Mouse (Mus musculus): ENCODE measurements at regions not wholly inside any gene's neighbourhood (a gene's known extent, or its start where the extent isn't known, plus 50 kb on each side); places are given as distances from the start of the nearest gene placed in this dataset.

GRCm38 (mm10) chr13:115673729-115674128, 572.0 kb upstream of the Itga1 start:
- DNase-seq = no peak

GRCm38 (mm10) chr13:115671685-115672084, 569.9 kb upstream of the Itga1 start:
- DNase-seq = no peak

DNA sequence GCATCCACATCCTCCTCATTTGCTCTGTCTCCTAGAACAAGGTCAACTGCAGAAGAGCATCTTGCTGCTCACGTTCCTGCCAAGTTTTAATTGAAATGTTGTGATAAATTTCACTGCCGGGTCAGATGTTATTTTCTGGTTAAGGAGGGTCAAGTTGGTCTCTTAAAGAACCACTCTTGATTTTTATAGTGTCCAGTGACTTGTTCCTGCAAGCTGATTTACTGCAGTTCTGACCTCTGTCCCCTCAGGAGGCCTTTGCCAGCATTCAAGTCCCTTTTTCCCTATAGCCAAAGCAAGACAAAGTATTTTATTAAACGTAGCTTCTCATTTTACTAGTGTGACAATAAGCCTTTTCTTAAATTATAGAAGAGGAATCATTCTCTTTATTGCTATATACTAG, 567.8 kb upstream of the Itga1 start:
- DNase-seq = no peak

GRCm38 (mm10) chr13:115655134-115655533, 553.4 kb upstream of the Itga1 start:
- no peak for DNase-seq

GRCm38 (mm10) chr13:115652935-115653334, 551.2 kb upstream of the Itga1 start:
- no peak for DNase-seq

GRCm38 (mm10) chr13:115652352-115652751, 550.6 kb upstream of the Itga1 start:
- DNase-seq = no peak

DNA sequence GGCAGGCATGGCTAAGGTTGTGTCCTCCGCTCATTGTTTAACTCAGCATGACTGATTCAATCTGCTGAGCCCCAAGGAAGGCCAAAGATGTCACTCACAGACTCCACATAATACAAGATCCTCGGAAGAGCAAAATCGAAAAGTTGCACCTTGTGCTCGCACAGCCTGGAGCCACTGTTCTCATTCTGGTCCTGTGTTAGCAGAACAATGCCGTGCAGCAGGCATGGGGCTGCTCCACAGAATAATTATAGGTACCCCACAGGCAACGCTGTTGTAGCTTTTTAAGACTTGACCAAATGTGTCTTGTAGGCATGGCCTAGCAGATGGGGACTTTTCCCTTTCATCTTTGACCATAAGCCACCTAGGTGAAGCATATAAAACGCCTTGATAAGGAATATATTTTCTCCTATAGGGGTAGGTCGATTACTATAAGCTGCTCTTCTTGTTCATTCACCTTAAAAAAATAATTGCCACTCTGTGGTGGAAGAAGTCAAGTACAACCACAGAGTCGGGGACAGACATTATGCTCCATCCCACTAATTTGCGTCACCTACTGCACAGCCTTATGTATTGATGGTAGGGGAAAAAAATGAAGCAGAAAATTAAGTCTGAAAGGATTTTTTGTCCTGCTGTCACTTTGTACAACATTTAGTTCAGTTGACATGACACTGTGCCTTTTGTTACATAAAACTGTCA, 529.8 kb upstream of the Itga1 start:
- DNase-seq = no peak

DNA sequence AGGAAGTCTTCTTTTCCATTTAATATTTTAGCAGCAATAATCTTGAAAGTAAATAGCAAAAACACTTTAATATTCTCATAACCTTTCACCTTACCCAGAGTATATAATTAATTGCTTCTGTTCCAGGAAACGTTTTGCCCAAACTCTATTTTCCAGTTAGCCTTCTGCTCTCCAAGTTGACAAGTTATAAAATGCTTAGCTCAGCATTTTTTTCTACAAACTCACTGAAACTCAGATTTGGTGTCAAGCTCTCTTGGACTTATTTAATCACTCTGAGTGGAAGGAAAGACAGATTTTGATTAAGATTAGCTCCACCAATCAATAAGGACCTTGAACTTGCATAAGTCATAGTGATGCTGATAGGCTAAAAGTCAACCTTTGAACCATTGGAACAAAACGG, 528.8 kb upstream of the Itga1 start:
- no peak for DNase-seq

DNA sequence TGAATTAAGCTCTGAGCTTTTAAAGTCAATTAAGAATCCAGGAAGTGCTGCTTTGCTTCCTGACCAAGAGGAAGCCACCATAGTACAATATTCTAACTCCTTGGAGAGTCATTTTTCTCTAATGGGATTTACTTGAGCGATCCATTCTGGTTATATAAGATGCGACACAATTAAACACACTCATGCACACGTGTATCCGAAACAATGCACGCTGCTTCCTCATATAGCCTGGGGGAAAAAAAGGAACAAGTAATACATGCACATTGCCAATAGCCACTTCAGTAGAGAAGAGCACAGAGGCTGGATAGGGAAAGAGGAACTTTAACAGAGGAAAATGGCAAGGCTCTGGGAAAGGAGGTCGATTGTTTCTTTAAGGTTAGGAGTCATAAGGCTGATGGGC, 511.4 kb upstream of the Itga1 start:
- DNase-seq = no peak

DNA sequence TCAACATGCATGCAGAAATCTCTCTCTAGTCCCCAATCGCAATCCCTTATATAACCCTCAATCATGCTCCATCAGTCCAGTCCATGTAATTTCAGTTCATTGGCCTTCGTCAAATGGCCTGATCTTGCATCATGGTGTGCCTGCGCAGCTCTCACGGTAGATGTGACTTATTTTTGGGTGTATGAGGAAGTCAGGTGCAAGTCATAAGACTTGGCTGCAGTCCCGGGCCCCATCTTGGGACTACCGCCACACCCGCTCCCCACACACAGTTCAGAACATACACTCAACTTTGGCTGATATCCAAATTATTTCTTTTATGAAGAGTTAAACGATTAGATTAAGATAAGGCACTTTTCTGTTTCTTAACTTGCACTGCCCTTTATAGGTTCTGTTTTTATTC, 504.7 kb upstream of the Itga1 start:
- DNase-seq = no peak

GRCm38 (mm10) chr13:115595126-115595671, 493.4 kb upstream of the Itga1 start:
- no peak for DNase-seq

DNA sequence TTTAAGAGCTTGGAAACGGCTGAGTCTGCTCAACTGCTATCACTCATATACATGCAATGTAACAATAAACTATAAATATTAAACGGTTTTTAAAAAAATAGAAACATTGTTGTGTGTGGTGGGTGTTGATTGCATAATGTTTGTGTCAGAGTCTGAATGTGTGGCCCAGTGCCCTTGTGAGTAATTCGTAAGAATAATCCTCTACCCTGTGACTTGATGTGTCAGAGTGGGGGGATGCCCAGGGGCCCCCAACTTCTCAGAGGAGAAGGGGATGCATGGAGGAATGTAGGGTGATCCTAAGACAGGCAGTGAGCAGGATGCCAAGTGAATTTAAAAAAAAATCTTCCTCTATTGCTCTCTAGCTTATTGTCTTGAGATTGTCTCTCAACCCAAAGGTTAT, 474.2 kb upstream of the Itga1 start:
- DNase-seq = no peak

DNA sequence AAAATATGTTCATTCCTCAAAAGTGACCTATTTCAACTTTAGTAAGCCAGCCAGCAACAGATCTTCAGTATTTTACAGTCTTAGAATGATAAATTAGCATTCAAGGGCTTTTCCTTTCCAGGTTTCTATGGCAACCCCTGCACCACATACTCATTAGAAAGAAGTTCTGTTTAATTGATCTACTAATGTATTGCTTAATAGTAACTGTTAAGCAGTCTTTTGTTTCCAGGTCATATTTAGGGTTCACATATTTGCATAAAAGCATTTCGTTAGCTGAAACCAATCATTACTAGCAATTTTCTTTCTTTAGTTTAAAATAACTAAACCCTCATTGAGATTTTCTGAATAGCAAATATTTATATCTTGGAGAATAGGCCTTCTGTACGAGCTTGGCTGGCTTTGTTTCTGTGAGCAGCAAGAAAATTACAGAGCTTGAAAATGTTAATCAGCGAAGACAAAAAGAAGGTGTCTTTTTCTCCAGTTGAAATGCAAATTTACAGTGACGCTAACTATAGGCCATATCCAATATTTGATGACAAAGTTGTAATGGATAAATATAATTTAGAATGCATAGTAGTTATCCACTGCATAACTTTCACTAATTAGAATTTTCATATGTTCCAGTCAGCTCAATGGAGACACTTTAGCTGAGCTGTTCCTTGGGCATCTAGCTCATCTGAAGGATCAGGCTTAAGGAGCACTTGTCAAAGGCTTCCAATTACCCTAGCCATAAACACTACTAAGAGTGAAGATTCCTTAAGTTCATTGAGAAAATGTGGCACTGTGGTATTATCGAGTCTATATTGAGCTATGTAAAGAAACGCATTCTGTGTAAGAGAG, 473.5 kb upstream of the Itga1 start:
- DNase-seq = no peak

GRCm38 (mm10) chr13:115541167-115541566, 439.4 kb upstream of the Itga1 start:
- DNase-seq = no peak

DNA sequence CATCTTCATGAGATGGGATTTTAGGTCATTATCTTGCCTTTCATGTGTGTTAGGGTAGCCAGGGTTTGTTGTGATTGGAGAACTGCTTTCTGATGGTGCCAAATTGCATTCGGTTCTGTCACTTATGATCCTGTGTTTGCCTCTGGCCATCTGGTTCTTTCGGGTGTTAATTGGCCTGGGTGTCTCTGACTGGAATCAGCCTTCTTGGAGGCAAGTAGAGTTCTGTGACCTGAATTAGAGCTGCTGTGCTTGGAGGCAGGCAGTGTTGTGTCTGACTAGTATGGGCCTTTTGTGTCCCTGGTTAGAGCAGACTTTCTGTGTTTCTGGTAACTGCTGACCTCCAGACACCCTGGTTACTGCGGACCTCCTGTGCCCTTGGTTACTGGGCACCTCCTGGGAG, 434.1 kb upstream of the Itga1 start:
- no peak for DNase-seq

DNA sequence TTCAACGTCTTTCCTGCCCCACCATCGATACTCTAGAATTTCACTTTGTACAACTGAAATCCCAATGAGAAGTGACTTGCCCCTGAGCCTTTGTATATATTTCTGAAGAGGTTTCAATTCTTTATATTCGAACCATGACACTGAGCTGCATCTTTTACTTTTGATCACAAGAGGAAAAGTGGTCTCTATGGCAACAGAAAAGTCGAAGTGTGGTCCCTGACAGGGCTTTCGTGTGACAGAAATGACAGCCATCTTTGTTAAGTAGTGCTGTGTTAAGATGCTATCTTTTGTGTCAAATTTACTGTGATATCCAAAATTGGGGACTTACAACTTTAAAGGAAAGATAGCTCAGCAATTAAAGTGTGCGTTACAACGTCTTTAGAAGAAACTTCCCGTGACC, 412.1 kb upstream of the Itga1 start:
- DNase-seq = no peak

DNA sequence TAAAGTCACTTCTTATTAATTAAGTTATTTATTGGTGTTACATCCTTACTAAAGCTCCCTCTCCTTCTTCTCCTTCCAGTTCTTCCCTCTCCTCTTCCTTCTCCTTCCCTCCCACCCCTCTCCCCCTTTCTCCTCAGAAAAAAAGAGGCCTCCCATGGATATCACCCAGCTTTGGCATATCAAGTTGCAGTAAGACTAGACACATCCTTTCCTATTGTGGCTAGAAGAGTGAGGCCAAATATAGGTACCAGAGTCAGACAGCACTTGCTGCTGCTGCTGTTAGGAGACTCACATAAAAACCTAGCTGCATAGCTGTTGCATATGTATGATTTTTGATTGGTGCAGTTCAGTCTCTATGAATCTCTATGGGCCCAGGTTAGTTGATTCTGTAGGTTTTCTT, 410.4 kb upstream of the Itga1 start:
- DNase-seq = no peak

GRCm38 (mm10) chr13:115508646-115509045, 406.9 kb upstream of the Itga1 start:
- DNase-seq = no peak

GRCm38 (mm10) chr13:115494399-115494798, 392.6 kb upstream of the Itga1 start:
- DNase-seq = no peak

DNA sequence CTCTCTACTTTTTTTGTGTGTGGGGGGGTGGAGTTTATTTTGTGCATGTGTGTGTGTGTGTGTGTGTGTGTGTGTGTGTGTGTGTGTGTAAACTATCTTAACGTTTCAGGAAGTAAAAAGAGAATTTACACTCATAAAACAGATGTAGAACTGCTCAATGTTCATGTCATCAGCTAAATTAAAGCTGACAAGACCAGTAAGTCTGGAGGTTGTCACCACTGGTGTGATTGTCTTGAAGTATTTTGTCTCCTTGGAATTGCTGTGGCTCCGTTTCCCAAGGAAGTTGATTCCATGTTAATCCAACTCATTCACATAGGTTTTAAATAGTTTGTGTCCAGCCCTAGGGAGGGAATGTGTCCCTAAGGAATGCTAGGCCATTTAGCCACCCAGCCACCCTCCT, 374.1 kb upstream of the Itga1 start:
- DNase-seq = no peak

DNA sequence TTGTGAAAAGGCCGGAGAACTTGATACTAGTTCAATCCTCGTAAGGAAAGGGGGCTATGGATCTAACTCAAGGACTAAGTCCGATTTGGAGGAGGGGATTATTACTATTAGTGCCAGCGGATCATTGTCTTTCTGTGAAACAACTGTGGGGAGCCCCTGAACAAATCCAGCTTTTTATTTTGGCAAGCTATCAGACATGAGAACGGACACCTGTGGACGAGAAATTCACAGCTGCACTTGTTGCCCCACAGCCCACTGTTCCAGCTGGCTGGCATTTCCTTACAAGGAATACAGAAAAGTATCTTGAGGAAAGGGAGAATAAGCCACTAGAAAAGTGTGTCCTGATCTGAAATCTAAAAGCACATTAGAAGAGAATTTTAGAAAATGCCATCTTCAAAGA, 363.9 kb upstream of the Itga1 start:
- no peak for DNase-seq

DNA sequence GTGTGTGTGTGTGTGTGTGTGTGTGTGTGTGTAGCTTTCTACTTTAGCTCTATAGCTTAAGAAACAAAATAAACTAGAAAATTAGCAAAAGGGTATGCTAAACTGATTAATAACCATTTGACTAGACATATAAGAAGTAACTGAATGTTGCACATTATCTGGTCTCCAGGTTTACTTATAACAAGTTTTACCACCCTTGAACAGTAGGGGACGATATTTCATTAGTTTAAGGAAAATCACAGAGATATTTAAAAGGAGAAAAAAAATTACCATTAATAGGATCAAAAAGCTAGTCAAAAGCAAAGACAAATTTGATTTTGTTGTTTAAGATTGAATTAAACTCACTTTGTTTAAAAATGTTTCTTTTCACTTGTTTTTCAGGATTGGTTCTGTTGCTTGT, 349.5 kb upstream of the Itga1 start:
- no peak for DNase-seq

DNA sequence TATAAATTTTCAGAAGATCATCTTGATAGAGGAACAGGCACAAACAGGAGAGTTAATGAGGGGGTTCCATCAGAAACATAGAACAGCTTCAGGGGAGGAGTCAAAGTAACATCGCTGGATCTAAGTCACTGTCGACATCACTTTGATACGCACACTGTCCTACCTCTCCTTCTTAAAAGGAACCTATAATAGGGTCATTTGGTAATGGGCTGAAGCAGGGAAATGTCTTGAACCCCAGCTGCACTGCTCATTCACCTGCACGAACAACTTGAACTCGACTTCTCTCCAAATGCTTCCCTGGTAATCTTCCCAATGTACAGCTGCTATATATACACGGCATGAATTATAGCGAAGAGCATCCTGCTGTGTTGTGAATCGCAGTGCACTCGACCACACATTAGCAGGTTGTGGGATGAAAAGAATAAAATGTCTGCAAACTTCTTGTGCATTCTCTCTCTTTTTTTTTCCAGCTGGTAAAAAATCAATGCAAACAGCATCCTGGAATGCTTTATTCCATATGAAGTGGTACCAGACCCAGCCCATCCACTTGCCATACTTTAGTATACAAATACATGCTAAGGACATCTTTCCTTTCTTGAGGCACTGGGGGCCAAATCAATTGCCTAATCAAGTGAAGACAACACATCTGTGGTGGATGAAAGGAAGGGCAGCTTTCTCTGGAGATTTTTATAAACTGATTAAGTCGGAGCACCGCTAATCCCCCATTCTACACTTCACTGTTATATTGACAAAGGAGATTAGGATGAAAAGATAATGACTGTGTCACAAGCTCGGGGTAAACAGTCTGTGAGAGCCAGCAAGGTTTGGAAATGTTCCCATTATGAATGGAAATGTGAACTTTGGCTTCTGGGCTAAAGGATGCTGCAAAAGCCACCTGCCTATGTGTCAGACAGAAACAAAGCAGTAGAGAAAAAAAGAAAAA, 325.6 kb upstream of the Itga1 start:
- DNase-seq = no peak

All from adrenal gland, adult 8-10 months (tissue).